ENCODE assay signal across 9 mouse cellular contexts in the genomic region with DNA sequence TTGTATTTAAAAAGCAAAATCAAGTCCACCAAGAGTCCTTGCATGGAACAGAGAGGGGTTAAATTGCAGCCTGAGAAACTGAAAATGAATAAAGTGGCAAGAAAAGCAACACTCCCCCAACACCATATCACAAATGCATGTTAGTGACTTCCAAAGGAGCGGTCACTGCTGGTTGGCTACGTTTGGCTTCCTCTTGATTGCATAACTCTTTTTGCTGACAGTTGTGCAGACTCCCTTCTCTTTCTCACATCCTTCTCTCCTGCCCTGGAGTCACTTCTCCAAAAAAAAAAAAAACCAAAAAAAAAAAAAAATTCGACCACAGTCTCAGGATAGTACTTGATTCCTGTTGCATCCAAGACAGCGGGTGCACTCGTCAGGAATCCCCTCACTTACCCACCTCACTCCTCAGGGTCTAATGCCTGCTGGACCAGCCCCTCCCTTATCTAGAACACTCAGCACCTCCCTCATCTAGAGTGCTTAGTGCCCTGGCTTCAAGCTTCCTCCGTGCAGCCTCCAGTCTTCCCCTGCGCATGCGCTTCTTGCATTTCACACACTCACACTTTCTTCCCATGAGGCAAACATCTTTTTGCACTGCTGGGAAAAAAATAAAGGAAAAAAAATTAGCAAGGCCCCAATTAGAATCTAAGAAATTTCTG.
DNase-seq lines count a peak whose midpoint lies in the region; ATAC-seq and TF ChIP-seq lines count a peak whose summit lies in the region.
"Had no signal": no experiment of that assay in that cellular context is flagged by ENCODE, and none has a peak within 500 bp of the region (broad histone marks: within the 10 kb centered on the region; RNA-seq: fewer than 3 reads in every experiment).

No protein-coding gene starts in this region.

- TF ChIP-seq POLR2A in liver, adult 2 months (IDR thresholded peaks at IDR 0.05; ENCODE audit: extremely low read depth, insufficient read depth, low read length) = no peak

- no peaks in the 10 kb centered on the region for H3K4me1 ChIP-seq in lung, postnatal 0 days (ENCODE audit: insufficient read depth, low read depth, low read length)
- H3K4me1 ChIP-seq in heart, embryonic 12.5 days (replicated peaks) = no peaks in the 10 kb centered on the region
- no peaks in the 10 kb centered on the region for H3K4me1 ChIP-seq in liver, adult 2 months (ENCODE audit: control insufficient read depth, insufficient read depth, low read length)
- H3K4me1 ChIP-seq in hindbrain, embryonic 16.5 days (ENCODE audit: control insufficient read depth, insufficient read depth, low read depth, low read length) = no peaks in the 10 kb centered on the region

- no peak for TF ChIP-seq CTCF in lung, postnatal 0 days (IDR thresholded peaks at IDR 0.05)
- TF ChIP-seq CTCF in liver, adult 2 months (IDR thresholded peaks at IDR 0.05; ENCODE audit: low read depth, low read length) = no peak

- no peak overlapping the region for H3K27ac ChIP-seq in lung, postnatal 0 days (ENCODE audit: low read length)
- no peak overlapping the region for H3K27ac ChIP-seq in heart, embryonic 12.5 days (ENCODE audit: poor library complexity, severe bottlenecking)
- no peak overlapping the region for H3K27ac ChIP-seq in liver, adult 2 months (replicated peaks; ENCODE audit: insufficient read depth, low read depth, low read length)
- H3K27ac ChIP-seq in hindbrain, embryonic 16.5 days (ENCODE audit: low read depth, low read length) = no peak overlapping the region

- no peaks in the 10 kb centered on the region for H3K27me3 ChIP-seq in lung, postnatal 0 days (replicated peaks; ENCODE audit: insufficient read depth, low read length)
- no peaks in the 10 kb centered on the region for H3K27me3 ChIP-seq in heart, embryonic 12.5 days (replicated peaks)
- no peaks in the 10 kb centered on the region for H3K27me3 ChIP-seq in liver, adult 2 months (ENCODE audit: control insufficient read depth, insufficient read depth, low read length)
- no peaks in the 10 kb centered on the region for H3K27me3 ChIP-seq in hindbrain, embryonic 16.5 days (replicated peaks; ENCODE audit: control insufficient read depth, insufficient read depth, low read length)

- H3K4me3 ChIP-seq in lung, postnatal 0 days (ENCODE audit: low read depth, low read length) = no peak overlapping the region
- no peak overlapping the region for H3K4me3 ChIP-seq in heart, embryonic 12.5 days
- H3K4me3 ChIP-seq in liver, adult 2 months (ENCODE audit: insufficient read depth, low read depth, low read length) = no peak overlapping the region
- H3K4me3 ChIP-seq in hindbrain, embryonic 16.5 days (ENCODE audit: low read length) = no peak overlapping the region

- peak; percentile 41; the same call in 1 of the 2 replicates for ATAC-seq in lung, postnatal 0 days
- no peak for ATAC-seq in heart, embryonic 12.5 days (ENCODE audit: insufficient number of reproducible peaks, low FRiP score)
- no peak for ATAC-seq in hindbrain, embryonic 16.5 days

- no peak overlapping the region for H3K9ac ChIP-seq in lung, postnatal 0 days (replicated peaks; ENCODE audit: low read depth)
- H3K9ac ChIP-seq in heart, embryonic 12.5 days = no peak overlapping the region
- H3K9ac ChIP-seq in liver, adult 2 months (ENCODE audit: low read depth, low read length) = no peak overlapping the region
- no peak overlapping the region for H3K9ac ChIP-seq in hindbrain, embryonic 16.5 days (ENCODE audit: low read depth, low read length)

- no peak for TF ChIP-seq EP300 in lung, postnatal 0 days (IDR thresholded peaks at IDR 0.05)

- DNase-seq in lung, postnatal 0 days (ENCODE audit: low spot score) = peak; percentile 66
- DNase-seq in lung, adult 18-20 months = no peak
- DNase-seq in liver, adult 2 months (ENCODE audit: extremely low read depth, low read depth, low spot score) = peak; percentile 48
- peak; percentile 46 for DNase-seq in skeletal muscle tissue, adult 2 months (ENCODE audit: low read depth, low spot score)
- no peak for DNase-seq in cerebellum, adult 11-12 months
- DNase-seq: adrenal gland, adult 8-10 months; right cerebral cortex, postnatal 25 days had no signal

- no peaks in the 10 kb centered on the region for H3K9me3 ChIP-seq in lung, postnatal 0 days (ENCODE audit: low read length)
- H3K9me3 ChIP-seq in heart, embryonic 12.5 days (replicated peaks) = no peaks in the 10 kb centered on the region
- H3K9me3 ChIP-seq in hindbrain, embryonic 16.5 days (ENCODE audit: control insufficient read depth, low read length) = no peaks in the 10 kb centered on the region

- H3K4me2 ChIP-seq in lung, postnatal 0 days (replicated peaks; ENCODE audit: low read depth, low read length) = no peak overlapping the region
- H3K4me2 ChIP-seq in heart, embryonic 12.5 days = peak overlapping the region; percentile 38; the same call in 1 of the 2 replicates
- no peak overlapping the region for H3K4me2 ChIP-seq in hindbrain, embryonic 16.5 days (ENCODE audit: low read length)

- no peaks in the 10 kb centered on the region for H3K36me3 ChIP-seq in lung, postnatal 0 days (ENCODE audit: insufficient read depth, low read length)
- no peaks in the 10 kb centered on the region for H3K36me3 ChIP-seq in heart, embryonic 12.5 days
- no peaks in the 10 kb centered on the region for H3K36me3 ChIP-seq in liver, adult 2 months (ENCODE audit: control insufficient read depth, insufficient read depth, low read length)
- no peaks in the 10 kb centered on the region for H3K36me3 ChIP-seq in hindbrain, embryonic 16.5 days (ENCODE audit: control insufficient read depth, insufficient read depth, low read length)

- no peaks in the 10 kb centered on the region for H3K79me2 ChIP-seq in liver, adult 2 months (ENCODE audit: control insufficient read depth, insufficient read depth, low read length)

- WGBS in lung, postnatal 0 days = 42% methylated on average over 8 of the region's 8 CpGs
- 34% methylated on average over 8 of the region's 8 CpGs for WGBS in heart, embryonic 12.5 days
- 60% methylated on average over 8 of the region's 8 CpGs for WGBS in liver, adult 2 months
- 75% methylated on average over 8 of the region's 8 CpGs for WGBS in hindbrain, embryonic 16.5 days

Comparison
In these comparisons a context has a peak if more than half of its experiments do, and no peak if none do; other contexts are left out.
1. DNase-seq: peak in lung, postnatal 0 days (single experiment), liver, adult 2 months (single experiment) and skeletal muscle tissue, adult 2 months (single experiment); none in lung, adult 18-20 months (0 of 2) and cerebellum, adult 11-12 months (single experiment).